Mouse (Mus musculus): ENCODE data around the gene Birc5.

The Birc5 gene

GRCm38 (mm10) chr11:117855360-117855759, 6.3 kb downstream of the Birc5 start:
- DNase-seq (ENCODE audit: low read depth, low spot score) = no peak

DNA sequence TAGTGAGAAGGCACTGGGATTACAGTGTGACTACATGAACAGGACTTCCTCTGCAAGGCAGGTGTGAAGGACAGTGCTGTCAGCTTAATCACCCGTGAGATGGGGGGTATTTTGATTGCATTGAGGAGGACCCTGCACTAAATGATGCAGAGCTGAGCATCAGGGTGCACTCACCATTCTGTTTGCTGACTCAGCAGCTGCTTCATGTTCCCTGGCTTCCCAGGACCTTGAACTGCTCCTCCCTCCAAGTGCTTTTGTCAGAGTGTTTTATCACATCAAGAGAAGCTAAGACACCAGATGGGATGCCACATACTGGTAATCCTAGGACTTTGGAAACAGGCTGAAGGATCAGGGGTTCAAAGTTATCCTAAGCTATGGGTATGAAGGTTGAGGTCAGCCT, 6.9 kb downstream of the Birc5 start:
- no peak for DNase-seq (ENCODE audit: low read depth, low spot score)

DNA sequence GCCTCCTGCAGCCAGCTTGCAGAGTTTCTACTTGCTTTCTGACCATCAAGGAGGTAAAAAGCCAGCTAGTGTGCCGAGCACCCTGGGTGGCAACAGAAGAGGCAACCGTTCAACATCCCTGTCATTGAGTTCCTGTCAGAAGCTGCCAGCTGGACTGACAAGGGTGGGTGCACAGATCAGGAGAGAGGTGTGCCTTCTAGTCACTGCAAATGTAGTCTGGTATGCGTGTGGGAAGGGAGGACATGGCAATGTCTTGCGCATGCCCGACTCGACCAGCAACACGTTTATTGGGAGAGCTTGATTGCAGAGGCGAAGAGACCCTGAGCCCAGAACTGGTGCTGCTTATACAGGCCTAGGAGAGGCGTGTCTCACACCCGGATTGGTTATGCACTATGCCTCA, 8.4 kb downstream of the Birc5 start:
- no peak for DNase-seq (ENCODE audit: low read depth, low spot score)

DNA sequence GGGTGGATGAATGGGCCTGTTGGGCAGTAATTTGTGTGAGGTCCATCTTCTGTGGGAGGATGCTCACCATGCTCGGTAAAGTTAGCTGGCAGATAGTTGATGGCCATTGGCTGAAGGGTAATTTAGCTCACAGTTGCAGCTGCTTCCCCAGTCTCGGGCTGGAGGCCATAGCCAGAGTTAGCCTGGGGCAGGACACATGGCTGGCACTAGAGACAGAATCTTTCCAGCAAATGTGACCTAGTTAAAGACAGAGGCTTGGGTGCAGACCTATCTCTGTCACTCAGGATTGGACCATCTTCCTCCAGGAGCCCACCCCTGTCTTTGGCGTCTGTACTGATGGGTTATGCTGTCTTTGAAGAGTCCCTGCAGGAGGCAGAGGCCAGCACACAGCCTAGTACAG, 9.3 kb downstream of the Birc5 start:
- DNase-seq (ENCODE audit: low read depth, low spot score) = no peak

- no peak for DNase-seq (ENCODE audit: low read depth, low spot score)
Measured at GRCm38 (mm10) chr11:117860601-117861000, 11.6 kb downstream of the Birc5 start, which contains the start of gene Tmem235. Tmem235 (plus strand) TSS chr11:117860752.

- DNase-seq (ENCODE audit: low read depth, low spot score) = no peak
Measured at GRCm38 (mm10) chr11:117863174-117863856, 14.3 kb downstream of the Birc5 start.

- DNase-seq (ENCODE audit: low read depth, low spot score) = no peak
Measured at GRCm38 (mm10) chr11:117864805-117865204, 15.8 kb downstream of the Birc5 start.

DNA sequence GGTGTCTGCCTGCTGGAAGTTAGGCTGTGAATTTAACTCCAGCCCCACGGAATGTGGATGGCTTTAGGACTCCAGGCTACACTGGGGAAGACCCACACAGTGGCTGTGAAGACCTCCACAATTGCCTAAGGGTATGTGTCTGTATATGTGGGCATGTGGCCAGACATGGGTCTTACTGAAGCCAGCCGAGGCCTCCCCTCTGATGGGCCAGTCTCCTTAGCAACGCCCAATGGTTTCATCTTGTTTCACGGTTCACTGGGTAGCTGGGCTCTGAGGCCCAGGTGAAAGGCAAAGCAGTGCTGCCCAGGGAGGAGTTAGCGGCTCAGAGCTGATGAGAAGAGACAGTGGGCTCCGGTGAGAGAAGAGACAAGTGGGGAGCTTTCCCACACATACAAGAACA, 16.9 kb downstream of the Birc5 start:
- peak; percentile 52 for DNase-seq (ENCODE audit: low read depth, low spot score)

GRCm38 (mm10) chr11:117870688-117871365, 21.8 kb downstream of the Birc5 start:
- peak; percentile 72 for DNase-seq (ENCODE audit: low read depth, low spot score)

GRCm38 (mm10) chr11:117871376-117871775, 22.3 kb downstream of the Birc5 start:
- DNase-seq (ENCODE audit: low read depth, low spot score) = no peak

- no peak for DNase-seq (ENCODE audit: low read depth, low spot score)
Measured at GRCm38 (mm10) chr11:117871911-117872584, 23.0 kb downstream of the Birc5 start.

GRCm38 (mm10) chr11:117872861-117873608, 24.0 kb downstream of the Birc5 start, which contains the start of gene Tha1:
Tha1 (minus strand) TSS chr11:117873481.
- no peak for DNase-seq (ENCODE audit: low read depth, low spot score)

GRCm38 (mm10) chr11:117874419-117874818, 25.4 kb downstream of the Birc5 start:
- peak; percentile 39 for DNase-seq (ENCODE audit: low read depth, low spot score)

DNA sequence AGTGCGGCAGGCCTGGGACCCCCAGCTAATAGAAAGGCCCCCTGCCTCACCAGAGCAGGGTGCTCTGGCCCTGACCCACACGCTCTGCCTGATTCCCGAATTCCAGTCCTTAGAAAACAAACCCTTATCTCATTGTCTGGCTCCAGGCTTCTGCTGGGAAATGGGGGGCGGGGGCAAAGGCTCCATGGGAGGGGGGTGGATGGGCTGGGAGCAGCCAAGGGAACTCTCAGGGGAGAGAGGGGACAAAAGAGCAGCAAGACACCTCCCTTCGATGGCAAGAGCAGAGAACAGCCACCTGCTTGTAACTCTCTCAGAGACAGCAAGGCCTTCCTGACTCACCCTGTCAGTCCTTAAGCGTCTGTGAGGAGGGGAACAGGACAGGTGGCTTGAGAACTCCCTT, 26.6 kb downstream of the Birc5 start:
- no peak for DNase-seq (ENCODE audit: low read depth, low spot score)

- DNase-seq (ENCODE audit: low read depth, low spot score) = peak; percentile 67
Measured at GRCm38 (mm10) chr11:117877917-117878745, 29.1 kb downstream of the Birc5 start.

- DNase-seq (ENCODE audit: low read depth, low spot score) = peak; percentile 78
Measured at GRCm38 (mm10) chr11:117878892-117879291, 29.8 kb downstream of the Birc5 start.

GRCm38 (mm10) chr11:117879676-117880075, 30.6 kb downstream of the Birc5 start:
- DNase-seq (ENCODE audit: low read depth, low spot score) = no peak

GRCm38 (mm10) chr11:117880336-117880976, 31.4 kb downstream of the Birc5 start:
- DNase-seq (ENCODE audit: low read depth, low spot score) = no peak

DNA sequence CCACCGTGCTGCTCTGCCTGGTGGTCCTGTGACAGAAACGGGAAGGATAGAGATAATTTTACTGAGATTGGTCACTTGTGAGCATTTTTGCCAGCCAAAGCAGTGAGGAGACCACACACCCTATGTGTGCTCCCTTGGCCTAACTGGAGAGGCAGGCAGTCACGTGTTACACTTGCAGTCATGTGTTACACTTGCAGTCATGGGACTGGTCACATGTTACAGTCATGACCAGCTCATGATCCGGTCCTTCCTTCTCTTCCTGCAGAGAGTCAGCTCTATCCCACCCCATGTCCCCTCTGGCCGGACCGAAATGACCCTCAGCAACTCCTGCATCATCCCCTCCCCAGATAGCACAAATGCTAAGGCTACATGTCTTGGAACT, 31.9 kb downstream of the Birc5 start:
- no peak for DNase-seq (ENCODE audit: low read depth, low spot score)

DNA sequence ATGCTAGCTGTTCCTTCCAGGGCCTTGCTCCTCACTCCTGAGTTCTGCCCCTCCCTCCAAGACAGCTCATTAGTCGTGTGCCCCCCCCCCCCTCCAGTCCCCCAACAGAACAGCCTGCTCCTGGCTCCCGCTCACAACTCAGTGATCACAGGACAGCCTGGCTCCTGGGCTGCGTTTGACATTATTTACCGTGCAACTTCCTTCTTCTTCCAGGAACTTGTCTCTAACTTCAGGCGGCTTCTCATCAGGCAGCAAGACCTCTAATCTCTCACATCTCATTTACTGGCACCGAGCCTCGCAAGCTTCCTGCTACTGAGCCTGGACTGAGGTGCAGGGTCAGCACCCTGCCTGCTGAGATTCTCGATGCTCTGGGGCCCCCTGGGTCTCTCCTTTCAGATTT, 32.7 kb downstream of the Birc5 start:
- no peak for DNase-seq (ENCODE audit: low read depth, low spot score)

GRCm38 (mm10) chr11:117882208-117882607, 33.2 kb downstream of the Birc5 start:
- DNase-seq (ENCODE audit: low read depth, low spot score) = no peak

All from A20 (cell line).